Mouse (Mus musculus) G1E (cell line): Measurements from ENCODE around the gene Src. TPM values are rescaled to one million over a fixed set of nuclear protein-coding genes. Genes with fewer than 3 reads are reported as not detected.

Source experiments
- ATAC-seq: 2 replicates; pipeline ENCODE4 v1.8.0; 2016; ENCODE audit warnings: mild to moderate bottlenecking; ENCODE audit not compliant: insufficient number of reproducible peaks, poor library complexity, low FRiP score, severe bottlenecking; ENCODE audit errors: extremely low read depth
- DNase-seq: peaks from one replicate; pipeline ENCODE4 v3.0.0; 2012; ENCODE audit warnings: low spot score
- H3K27me3 ChIP-seq: 2 replicates; pipeline ENCODE4 v1.6.1; 2012; ENCODE audit warnings: mild to moderate bottlenecking, low read length, inconsistent platforms; ENCODE audit not compliant: insufficient read depth
- H3K36me3 ChIP-seq: replicated peaks from 2 replicates; pipeline ENCODE3; 2012; ENCODE audit warnings: mild to moderate bottlenecking, inconsistent platforms
- H3K4me1 ChIP-seq: 2 replicates; pipeline ENCODE4 v1.6.1; 2012; ENCODE audit warnings: low read depth, low read length, inconsistent platforms, mixed read lengths; ENCODE audit not compliant: insufficient read depth
- H3K4me3 ChIP-seq: 2 replicates; pipeline ENCODE4 v1.5.1; 2012; ENCODE audit warnings: low read depth, mild to moderate bottlenecking, inconsistent platforms, low read length, moderate library complexity, mixed read lengths
- H3K9me3 ChIP-seq: replicated peaks from 2 replicates; pipeline ENCODE4 v1.6.1; 2012; ENCODE audit warnings: inconsistent platforms
- CTCF ChIP-seq: IDR thresholded peaks from 2 replicates; pipeline ENCODE4 v1.5.1; 2012; ENCODE audit warnings: low read depth, low read length, inconsistent platforms, mixed read lengths
- GATA1 ChIP-seq: IDR thresholded peaks from 2 replicates; pipeline ENCODE4 v1.6.1; 2012; ENCODE audit warnings: borderline replicate concordance, low read length, inconsistent platforms, mixed read lengths
- GATA2 ChIP-seq: IDR thresholded peaks from 2 replicates; pipeline ENCODE4 v1.6.1; 2012; ENCODE audit warnings: low read depth, low read length, inconsistent platforms, borderline replicate concordance
- POLR2AphosphoS5 ChIP-seq: IDR thresholded peaks from 2 replicates; pipeline ENCODE4 v1.6.1; 2012; ENCODE audit warnings: low read depth, low read length, inconsistent platforms; ENCODE audit not compliant: insufficient replicate concordance
- TAL1 ChIP-seq: conservative IDR thresholded peaks from 2 replicates; pipeline ENCODE4 v1.6.1; 2012; ENCODE audit warnings: low read depth, low read length, inconsistent platforms, mixed read lengths
- polyA plus RNA-seq: library from polyadenylated mRNA; stranded (reverse); fragments of >175 nt; gene quantifications from 2 replicates; pipeline ENCODE4 v1.2.3, GENCODE M21; 2012
- total RNA-seq, 2 experiments: library from RNA; stranded (forward) in 1 of 2; stranded (reverse) in 1 of 2; fragments of 200-1000 nt in 1 of 2; fragments of >200 nt in 1 of 2; fragmentation: Nextera tagmentation in 1 of 2; gene quantifications; 2 replicates each; pipeline ENCODE4 v1.2.3; 2014 to 2017

Src gene
- not detected in 2 replicates for total RNA-seq (2014; fragmentation: Nextera tagmentation)
- total RNA-seq (2017) = 0.49 and 0.58 TPM in 2 replicates
- polyA plus RNA-seq = 0.22 and 0.28 TPM in 2 replicates

- Histone ChIP-seq H3K4me1 (no peaks in the 10 kb centered on the region), H3K27me3 (peaks cover 25% of the 10 kb centered on the region), H3K4me3 (no peak within 1 kb of the TSS), H3K36me3 (no peaks in the 10 kb centered on the region), H3K9me3 (no peaks in the 10 kb centered on the region)
- ATAC-seq = no peak
- DNase-seq = no peak
- no peak for TF ChIP-seq CTCF
- no peak for TF ChIP-seq TAL1
- no peak for TF ChIP-seq GATA2
- TF ChIP-seq POLR2AphosphoS5 = no peak
- no peak for TF ChIP-seq GATA1
Measured at GRCm38 (mm10) chr2:157418206-157418605, at the start of gene Src. TSS of gene Src (plus strand) at chr2:157418444.

GRCm38 (mm10) chr2:157371696-157372095 lies 46.5 kb upstream of the Src start:
- Histone ChIP-seq H3K4me3 (no peak overlapping the region), H3K4me1 (peaks cover 28% of the 10 kb centered on the region), H3K36me3 (peaks cover 73% of the 10 kb centered on the region), H3K9me3 (peaks cover 6% of the 10 kb centered on the region), H3K27me3 (no peaks in the 10 kb centered on the region)
- TF ChIP-seq CTCF (no peak), GATA1 (no peak), GATA2 (no peak)
- DNase-seq (no peak), ATAC-seq (no peak)

- DNase-seq (no peak), ATAC-seq (no peak)
- Histone ChIP-seq H3K36me3 (peaks cover 86% of the 10 kb centered on the region), H3K4me1 (peaks cover 18% of the 10 kb centered on the region), H3K27me3 (no peaks in the 10 kb centered on the region), H3K9me3 (peaks cover 6% of the 10 kb centered on the region), H3K4me3 (no peak overlapping the region)
- no peak for TF ChIP-seq GATA2
- no peak for TF ChIP-seq GATA1
- no peak for TF ChIP-seq POLR2AphosphoS5
- TF ChIP-seq CTCF = no peak
- TF ChIP-seq TAL1 = no peak
Measured at GRCm38 (mm10) chr2:157373681-157374080, 44.6 kb upstream of the Src start.

GRCm38 (mm10) chr2:157375051-157375450 lies 43.2 kb upstream of the Src start:
- TF ChIP-seq POLR2AphosphoS5 (no peak), GATA2 (no peak)
- peaks cover 89% of the 10 kb centered on the region for H3K36me3 ChIP-seq
- no peak for ATAC-seq

GRCm38 (mm10) chr2:157375794-157376757 lies 42.2 kb upstream of the Src start:
- Histone ChIP-seq H3K4me3 (no peak overlapping the region), H3K4me1 (peaks cover 10% of the 10 kb centered on the region), H3K36me3 (peaks cover 88% of the 10 kb centered on the region), H3K27me3 (no peaks in the 10 kb centered on the region), H3K9me3 (peaks cover 6% of the 10 kb centered on the region)
- ATAC-seq = no peak
- DNase-seq = no peak
- no peak for TF ChIP-seq GATA1
- no peak for TF ChIP-seq TAL1

More at GRCm38 (mm10) chr2:157375051-157375450, 43.2 kb upstream of the Src start:
- Histone ChIP-seq H3K4me1 (peaks cover 14% of the 10 kb centered on the region), H3K9me3 (peaks cover 6% of the 10 kb centered on the region), H3K27me3 (no peaks in the 10 kb centered on the region), H3K4me3 (no peak overlapping the region)
- no peak for DNase-seq

GRCm38 (mm10) chr2:157376995-157377394 lies 41.2 kb upstream of the Src start:
- ATAC-seq (no peak), DNase-seq (no peak)
- TF ChIP-seq CTCF = no peak
- TF ChIP-seq GATA1 = no peak
- no peak for TF ChIP-seq POLR2AphosphoS5
- TF ChIP-seq GATA2 = no peak
- no peak for TF ChIP-seq TAL1
- Histone ChIP-seq H3K4me1 (peaks cover 10% of the 10 kb centered on the region), H3K36me3 (peaks cover 87% of the 10 kb centered on the region), H3K4me3 (no peak overlapping the region), H3K9me3 (peaks cover 6% of the 10 kb centered on the region), H3K27me3 (no peaks in the 10 kb centered on the region)
